Mouse (Mus musculus): Measurements from ENCODE around the gene Magi2. TPM values are rescaled to one million over a fixed set of nuclear protein-coding genes. Genes with fewer than 3 reads are reported as not detected.
"Not testable (repeated sequence)": the region's sequence is repeated elsewhere in the genome, so short reads cannot be mapped to it uniquely, and the experiment has no call there.

The Magi2 gene
- polyA plus RNA-seq, 1 experiment from 2014 or later = 2.4 TPM

DNA sequence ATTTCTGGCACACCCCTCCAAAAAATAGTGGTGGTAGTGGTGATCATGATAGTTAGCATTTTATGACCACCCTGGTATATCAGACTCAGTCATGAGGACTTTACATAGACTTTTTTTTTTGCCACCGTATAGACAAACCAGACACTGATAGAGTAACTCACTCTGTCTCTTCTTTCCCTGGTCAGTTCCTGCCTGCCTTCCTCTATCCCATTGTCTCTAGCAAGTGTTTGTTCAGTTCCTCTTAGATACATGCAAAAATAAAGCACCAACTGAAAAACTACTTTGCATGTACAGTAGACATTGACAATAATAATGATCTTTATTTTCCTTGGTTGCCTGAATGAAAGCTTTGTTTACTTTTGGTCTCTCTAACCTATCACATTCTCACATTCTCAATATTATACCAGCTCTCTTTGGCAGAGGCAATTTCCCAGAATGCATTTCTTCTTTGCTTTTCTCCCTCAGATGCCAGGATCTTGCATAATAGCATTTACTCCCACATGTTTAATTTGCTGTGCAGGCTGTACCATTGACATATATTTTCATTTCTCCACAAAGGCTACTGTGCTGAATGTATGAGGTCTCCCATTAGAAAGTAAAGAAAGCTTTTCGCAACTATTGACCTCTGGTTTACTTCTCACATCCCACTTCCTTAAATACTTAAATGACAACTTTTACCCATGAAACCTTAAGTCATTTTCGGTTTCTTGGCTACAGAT is 1029.5 kb downstream of the Magi2 start:
- ATAC-seq (no peak), DNase-seq (ENCODE audit: low read depth, low spot score) (no peak)
- H3K27me3 ChIP-seq = no peaks in the 10 kb centered on the region
- ChIA-PET POLR2A (no interaction called here), CTCF (no interaction called here)
- in situ Hi-C loops (cut with MboI; ENCODE audit: low pct_unique_long_range_greater_than_20kb) = no loop called here
- TF ChIP-seq CTCF (IDR thresholded peaks at IDR 0.05) = no peak

DNA sequence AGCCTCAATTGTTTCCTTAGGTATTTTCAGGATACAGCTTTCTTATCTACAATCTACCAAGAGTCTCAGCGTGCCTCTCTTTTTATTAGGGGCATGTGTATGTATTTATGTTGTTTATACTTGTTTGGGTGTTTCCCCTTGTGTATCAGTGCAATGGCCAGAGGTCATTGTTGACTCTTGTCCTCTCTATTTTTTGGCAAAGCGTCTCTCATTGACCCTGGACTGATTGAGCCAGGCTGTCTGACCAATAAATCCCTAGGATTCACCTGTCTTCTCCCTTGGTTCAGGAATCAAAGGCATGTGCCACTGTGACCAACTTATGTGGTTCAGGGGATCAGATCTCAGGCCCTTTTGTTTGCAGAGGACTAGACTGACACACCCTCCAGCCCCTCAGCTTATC is 1030.1 kb downstream of the Magi2 start:
- ATAC-seq (no peak), DNase-seq (ENCODE audit: low read depth, low spot score) (no peak)
- ChIA-PET CTCF (no interaction called here), POLR2A (no interaction called here)
- H3K27me3 ChIP-seq = no peaks in the 10 kb centered on the region
- in situ Hi-C loops (cut with MboI; ENCODE audit: low pct_unique_long_range_greater_than_20kb) = no loop called here
- no peak for TF ChIP-seq CTCF (IDR thresholded peaks at IDR 0.05)

GRCm38 (mm10) chr5:20257419-20257818 is 1030.6 kb downstream of the Magi2 start:
- no peaks in the 10 kb centered on the region for H3K27me3 ChIP-seq
- ATAC-seq = no peak
- TF ChIP-seq CTCF (IDR thresholded peaks at IDR 0.05) = no peak
- no peak for DNase-seq (ENCODE audit: low read depth, low spot score)
- ChIA-PET CTCF (no interaction called here), POLR2A (no interaction called here)
- in situ Hi-C loops (cut with MboI; ENCODE audit: low pct_unique_long_range_greater_than_20kb) = no loop called here

GRCm38 (mm10) chr5:20259719-20260118 is 1032.9 kb downstream of the Magi2 start:
- POLR2A ChIA-PET = no interaction called here
- peaks cover 9% of the 10 kb centered on the region for H3K27me3 ChIP-seq
- TF ChIP-seq CTCF (IDR thresholded peaks at IDR 0.05) = no peak
- ATAC-seq (no peak), DNase-seq (ENCODE audit: low read depth, low spot score) (no peak)
- in situ Hi-C loops (cut with MboI; ENCODE audit: low pct_unique_long_range_greater_than_20kb) = no loop called here
- CTCF ChIA-PET = interaction anchor here (0.6 kb wide), 1 partner anchor 16 kb away, joined by 3 read pairs; no protein-coding TSS in a partner anchor

GRCm38 (mm10) chr5:20272680-20273079 is 1045.8 kb downstream of the Magi2 start:
- ATAC-seq; POLR2A ChIA-PET; in situ Hi-C loops (cut with MboI; ENCODE audit: low pct_unique_long_range_greater_than_20kb); DNase-seq (ENCODE audit: low read depth, low spot score): not testable (repeated sequence)
- peaks cover 14% of the 10 kb centered on the region for H3K27me3 ChIP-seq
- CTCF ChIA-PET = interaction anchor here (1.2 kb wide), 1 partner anchor 9 kb away, joined by 3 read pairs; no protein-coding TSS in a partner anchor

DNA sequence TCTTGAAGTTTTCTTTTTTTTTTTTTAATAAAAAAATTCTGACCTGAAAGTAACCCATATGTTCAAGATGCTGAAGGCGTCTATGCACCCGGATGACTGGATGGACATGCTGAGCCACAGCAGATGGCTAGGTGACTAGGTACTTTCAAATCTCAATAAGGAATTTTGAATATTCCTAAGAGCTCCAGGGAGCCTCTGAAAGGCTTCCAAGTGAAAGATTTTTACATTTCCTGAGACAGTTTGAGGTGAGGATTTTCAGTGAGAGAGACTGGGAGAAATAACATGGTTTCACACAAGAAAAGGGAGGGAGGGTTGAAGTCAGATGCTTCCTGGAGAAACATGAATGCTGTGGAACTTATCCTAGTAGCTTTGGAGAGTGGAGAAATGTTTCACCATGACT is 1048.8 kb downstream of the Magi2 start:
- ATAC-seq (no peak), DNase-seq (ENCODE audit: low read depth, low spot score) (no peak)
- no peak for TF ChIP-seq CTCF (IDR thresholded peaks at IDR 0.05)
- CTCF ChIA-PET = interaction anchor here (1.1 kb wide), 1 partner anchor 16 kb away, joined by 3 read pairs; no protein-coding TSS in a partner anchor
- peaks cover 14% of the 10 kb centered on the region for H3K27me3 ChIP-seq
- POLR2A ChIA-PET = no interaction called here
- in situ Hi-C loops (cut with MboI; ENCODE audit: low pct_unique_long_range_greater_than_20kb) = no loop called here

DNA sequence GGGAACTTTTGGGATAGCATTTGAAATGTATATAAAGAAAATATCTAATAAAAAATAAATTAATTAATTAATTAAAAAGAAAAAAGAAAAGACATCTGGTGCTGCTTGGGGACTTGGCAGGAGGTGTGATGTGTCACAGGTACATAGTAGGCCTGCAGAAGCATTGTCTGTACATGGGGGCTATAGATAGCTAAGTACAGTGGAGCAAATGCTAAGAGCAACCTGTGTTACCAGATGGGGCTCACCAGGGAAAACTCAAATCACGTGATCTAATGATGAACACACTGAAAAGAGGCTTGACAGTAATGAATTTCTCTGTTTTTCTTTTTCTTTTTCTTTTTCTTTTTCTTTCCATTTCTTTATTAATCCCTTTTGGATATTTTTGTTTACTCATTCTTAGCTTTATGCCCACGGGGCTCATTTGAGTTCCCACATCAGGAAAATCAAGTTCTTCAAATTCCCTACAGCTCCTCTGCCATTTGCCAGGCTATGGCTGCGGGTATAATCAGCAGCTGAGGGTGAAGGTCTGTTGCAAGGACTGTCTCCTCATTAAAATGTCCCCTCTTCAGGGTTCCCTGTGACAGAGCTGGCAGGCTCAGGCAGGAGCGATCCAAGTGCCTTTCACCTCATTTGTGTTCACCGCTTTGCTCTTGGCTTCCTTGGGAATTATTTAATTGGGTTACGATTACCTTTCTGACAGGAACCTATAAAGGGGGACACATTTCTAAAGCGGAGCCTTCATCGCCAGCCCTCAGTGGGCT is 1058.4 kb downstream of the Magi2 start:
- DNase-seq (ENCODE audit: low read depth, low spot score) (no peak), ATAC-seq (no peak)
- TF ChIP-seq CTCF (IDR thresholded peaks at IDR 0.05) = no peak
- peaks cover 17% of the 10 kb centered on the region for H3K27me3 ChIP-seq
- in situ Hi-C loops (cut with MboI; ENCODE audit: low pct_unique_long_range_greater_than_20kb) = no loop called here
- ChIA-PET CTCF (no interaction called here), POLR2A (no interaction called here)

DNA sequence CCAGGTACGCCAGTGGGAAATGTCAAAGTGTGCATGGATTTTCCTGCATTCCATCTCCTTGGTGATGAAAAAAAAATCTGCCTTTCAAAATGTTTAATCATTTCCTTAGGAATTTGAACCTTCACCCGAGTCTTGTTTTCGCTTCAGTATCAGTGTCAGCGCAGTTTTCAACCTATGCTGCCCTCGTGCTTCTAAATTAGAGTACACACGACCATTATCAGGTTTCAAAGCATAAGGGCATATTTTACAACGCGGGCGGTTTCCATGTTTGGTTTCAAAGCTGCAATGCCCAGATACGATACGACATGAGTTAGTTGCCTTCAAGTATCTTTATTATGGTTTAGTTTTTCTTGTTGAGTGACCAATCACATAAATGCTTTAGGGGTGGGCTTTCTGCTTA is 1067.7 kb downstream of the Magi2 start:
- POLR2A ChIA-PET = no interaction called here
- H3K27me3 ChIP-seq = peaks cover 9% of the 10 kb centered on the region
- in situ Hi-C loops (cut with MboI; ENCODE audit: low pct_unique_long_range_greater_than_20kb) = no loop called here
- TF ChIP-seq CTCF (IDR thresholded peaks at IDR 0.05) = no peak
- DNase-seq (ENCODE audit: low read depth, low spot score) = no peak
- no peak for ATAC-seq
- CTCF ChIA-PET = no interaction called here

DNA sequence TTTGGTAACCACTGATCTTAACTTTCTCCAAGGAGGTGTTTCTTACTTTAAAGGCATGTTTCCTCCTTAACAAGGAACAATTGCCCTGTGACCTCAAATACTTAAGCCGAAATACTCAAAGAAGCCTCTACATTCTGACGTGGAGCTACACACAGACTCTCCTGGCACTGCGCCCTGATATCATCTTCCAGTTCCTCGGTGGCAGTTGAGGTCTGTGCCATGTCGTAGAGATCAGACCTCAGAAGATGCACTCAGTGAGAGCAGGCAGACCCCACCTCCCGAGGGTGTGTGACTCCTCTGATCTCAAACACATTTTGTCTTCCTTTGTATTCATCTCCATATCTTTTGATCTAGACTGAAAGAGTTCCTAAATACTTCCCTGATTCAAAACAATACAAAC is 1073.0 kb downstream of the Magi2 start:
- TF ChIP-seq CTCF (IDR thresholded peaks at IDR 0.05) = no peak
- DNase-seq (ENCODE audit: low read depth, low spot score) (no peak), ATAC-seq (no peak)
- ChIA-PET POLR2A (no interaction called here), CTCF (no interaction called here)
- peaks cover 8% of the 10 kb centered on the region for H3K27me3 ChIP-seq
- in situ Hi-C loops (cut with MboI; ENCODE audit: low pct_unique_long_range_greater_than_20kb) = no loop called here

GRCm38 (mm10) chr5:20303056-20303965 is 1076.5 kb downstream of the Magi2 start:
- DNase-seq (ENCODE audit: low read depth, low spot score) = no peak
- POLR2A ChIA-PET = interaction anchor here (0.6 kb wide), 2 partner anchors 10 to 318 kb away, joined by 3 to 4 read pairs; no protein-coding TSS in a partner anchor
- no peak for TF ChIP-seq CTCF (IDR thresholded peaks at IDR 0.05)
- CTCF ChIA-PET = no interaction called here
- peaks cover 14% of the 10 kb centered on the region for H3K27me3 ChIP-seq
- no peak for ATAC-seq
- in situ Hi-C loops (cut with MboI; ENCODE audit: low pct_unique_long_range_greater_than_20kb) = no loop called here

Measured in Patski (cell line).